Mouse (Mus musculus) ovary, postnatal 10 days (tissue): Measurements from ENCODE around the gene Nupl2.

ENCODE experiments used
- DNase-seq: peaks from one replicate; pipeline ENCODE4 v3.0.0; 2022; ENCODE audit warnings: low spot score

Gene Nupl2

GRCm38 (mm10) chr5:24164789-24165445 is at the start of gene Nupl2:
Nupl2 (plus strand) TSS chr5:24164963.
- DNase-seq = peak; percentile 86

- no peak for DNase-seq
Observed at GRCm38 (mm10) chr5:24122221-24122620, 42.5 kb upstream of the Nupl2 start.

- DNase-seq = no peak
Observed at GRCm38 (mm10) chr5:24124175-24124574, 40.6 kb upstream of the Nupl2 start.

- no peak for DNase-seq
Observed at GRCm38 (mm10) chr5:24124579-24125276, 40.0 kb upstream of the Nupl2 start.

GRCm38 (mm10) chr5:24125910-24126636 is 38.7 kb upstream of the Nupl2 start:
- DNase-seq = no peak

GRCm38 (mm10) chr5:24126967-24127366 is 37.8 kb upstream of the Nupl2 start:
- no peak for DNase-seq

GRCm38 (mm10) chr5:24146964-24147363 is 17.8 kb upstream of the Nupl2 start:
- DNase-seq = no peak

GRCm38 (mm10) chr5:24152199-24152598 is 12.6 kb upstream of the Nupl2 start:
- no peak for DNase-seq

- no peak for DNase-seq
Observed at GRCm38 (mm10) chr5:24156774-24157173, 8.0 kb upstream of the Nupl2 start.

GRCm38 (mm10) chr5:24167263-24167662 is 2.5 kb downstream of the Nupl2 start:
- no peak for DNase-seq

- no peak for DNase-seq
Observed at GRCm38 (mm10) chr5:24169881-24170280, 5.1 kb downstream of the Nupl2 start.

GRCm38 (mm10) chr5:24172092-24172491 is 7.3 kb downstream of the Nupl2 start:
- DNase-seq = no peak

- no peak for DNase-seq
Observed at GRCm38 (mm10) chr5:24181514-24182295, 16.9 kb downstream of the Nupl2 start.

- no peak for DNase-seq
Observed at GRCm38 (mm10) chr5:24182296-24182734, 17.6 kb downstream of the Nupl2 start.

- no peak for DNase-seq
Observed at GRCm38 (mm10) chr5:24183096-24183495, 18.3 kb downstream of the Nupl2 start.

- no peak for DNase-seq
Observed at GRCm38 (mm10) chr5:24184011-24184410, 19.2 kb downstream of the Nupl2 start.

GRCm38 (mm10) chr5:24188476-24188875 is 23.7 kb downstream of the Nupl2 start:
- no peak for DNase-seq

- no peak for DNase-seq
Observed at GRCm38 (mm10) chr5:24191821-24192220, 27.1 kb downstream of the Nupl2 start.

GRCm38 (mm10) chr5:24201006-24201405 is 36.2 kb downstream of the Nupl2 start:
- no peak for DNase-seq

GRCm38 (mm10) chr5:24202492-24202891 is 37.7 kb downstream of the Nupl2 start:
- DNase-seq = no peak

GRCm38 (mm10) chr5:24203266-24203665 is 38.5 kb downstream of the Nupl2 start:
- DNase-seq = no peak

GRCm38 (mm10) chr5:24207965-24208364 is 43.2 kb downstream of the Nupl2 start:
- no peak for DNase-seq
